Mouse (Mus musculus): Measurements from ENCODE around the gene Tspan9.

The Tspan9 gene

DNA sequence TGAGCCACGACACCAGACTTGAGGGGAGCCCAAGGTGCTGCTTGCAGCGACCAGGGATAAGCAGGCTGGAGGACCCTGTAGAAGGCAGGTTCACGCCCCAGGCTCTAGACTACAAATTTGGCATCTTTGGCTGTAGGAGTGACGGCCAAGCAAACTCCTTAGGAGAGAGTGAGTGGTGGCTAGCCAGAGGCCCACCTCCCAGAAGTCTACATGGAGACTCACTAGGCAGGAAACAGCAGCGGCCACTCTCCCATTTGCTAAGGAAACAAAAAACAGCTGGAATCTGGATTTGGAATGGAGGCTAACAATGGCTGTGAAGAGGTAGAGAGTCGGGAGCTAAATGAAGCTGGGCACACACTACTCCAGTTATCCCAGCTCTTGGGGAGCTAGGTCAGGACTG, 104.8 kb downstream of the Tspan9 start:
- DNase-seq (ENCODE audit: low spot score in 2 of 2) = no peak

DNA sequence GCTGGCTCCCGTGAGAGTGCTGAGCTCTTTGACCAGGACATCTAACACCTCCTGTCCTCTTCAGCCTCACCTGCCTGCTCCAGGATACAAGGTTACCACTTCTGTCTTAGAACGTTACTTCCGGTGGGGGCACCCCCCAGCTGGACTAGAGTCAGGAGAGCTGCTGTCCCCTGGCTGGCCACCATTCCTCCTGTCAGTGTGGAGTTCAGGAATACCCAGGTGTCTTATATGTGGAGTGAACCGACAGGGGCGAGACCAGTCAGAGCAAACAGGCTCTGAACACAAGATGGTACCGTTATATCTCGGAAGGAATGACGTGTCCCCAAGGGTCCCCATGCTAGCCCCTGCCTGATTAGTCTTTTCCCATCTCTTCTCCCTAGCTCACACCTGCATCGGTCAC, 106.8 kb downstream of the Tspan9 start:
- DNase-seq (ENCODE audit: low spot score in 2 of 2) = no peak

DNA sequence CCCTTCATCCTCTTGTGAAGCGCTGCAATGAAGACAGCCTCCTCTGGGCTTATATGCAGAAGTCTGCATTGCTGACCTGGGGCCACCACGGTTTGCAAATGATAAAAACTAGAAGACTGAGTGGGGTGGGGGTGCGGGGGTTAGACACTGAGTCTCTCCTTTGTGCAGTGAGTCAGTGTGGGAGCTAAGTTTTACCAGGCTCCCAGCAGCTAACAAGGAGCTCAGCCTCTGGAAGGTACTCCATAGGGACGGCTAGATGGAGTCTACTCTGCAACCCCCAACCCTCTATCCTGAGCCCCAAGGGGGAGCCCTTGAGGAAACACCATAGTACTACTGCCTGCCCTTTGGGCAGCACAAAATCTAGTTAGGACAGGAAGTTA, 107.5 kb downstream of the Tspan9 start:
- DNase-seq (ENCODE audit: low spot score in 2 of 2) = no peak

DNA sequence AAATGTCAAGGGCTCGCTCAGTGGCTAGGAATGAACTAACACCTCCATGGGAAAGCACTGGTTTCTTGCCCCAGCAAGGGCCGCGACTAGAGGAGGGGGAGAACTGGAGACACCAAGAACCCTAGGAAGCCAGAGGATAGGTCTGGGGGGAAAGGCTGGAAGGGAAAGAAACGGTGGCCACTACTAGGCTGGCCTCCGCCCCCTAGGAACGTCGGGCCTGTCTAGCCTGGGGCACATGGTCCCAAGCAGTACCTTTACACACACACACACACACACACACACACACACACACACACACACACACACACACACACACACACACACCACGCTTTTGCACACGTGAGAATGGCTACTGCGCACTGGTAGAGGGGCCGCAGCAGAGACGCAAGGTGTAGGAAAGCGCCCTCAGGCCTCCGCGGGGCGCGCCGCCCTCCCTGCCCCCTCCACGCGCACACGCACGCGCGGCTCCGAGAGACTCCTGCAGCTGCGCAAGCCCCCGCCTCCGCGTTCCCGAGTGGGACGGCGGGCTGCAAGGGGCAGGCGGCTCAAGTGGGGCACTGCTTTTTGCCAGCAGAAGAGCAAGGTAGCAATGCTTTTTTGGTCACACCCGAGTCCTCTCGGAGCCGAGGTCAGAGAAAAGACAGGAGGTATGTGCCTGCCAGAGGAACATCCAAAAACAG, 108.0 kb downstream of the Tspan9 start:
- peak in 1 of 2 experiments; percentile 25 for DNase-seq (ENCODE audit: low spot score in 2 of 2)

DNA sequence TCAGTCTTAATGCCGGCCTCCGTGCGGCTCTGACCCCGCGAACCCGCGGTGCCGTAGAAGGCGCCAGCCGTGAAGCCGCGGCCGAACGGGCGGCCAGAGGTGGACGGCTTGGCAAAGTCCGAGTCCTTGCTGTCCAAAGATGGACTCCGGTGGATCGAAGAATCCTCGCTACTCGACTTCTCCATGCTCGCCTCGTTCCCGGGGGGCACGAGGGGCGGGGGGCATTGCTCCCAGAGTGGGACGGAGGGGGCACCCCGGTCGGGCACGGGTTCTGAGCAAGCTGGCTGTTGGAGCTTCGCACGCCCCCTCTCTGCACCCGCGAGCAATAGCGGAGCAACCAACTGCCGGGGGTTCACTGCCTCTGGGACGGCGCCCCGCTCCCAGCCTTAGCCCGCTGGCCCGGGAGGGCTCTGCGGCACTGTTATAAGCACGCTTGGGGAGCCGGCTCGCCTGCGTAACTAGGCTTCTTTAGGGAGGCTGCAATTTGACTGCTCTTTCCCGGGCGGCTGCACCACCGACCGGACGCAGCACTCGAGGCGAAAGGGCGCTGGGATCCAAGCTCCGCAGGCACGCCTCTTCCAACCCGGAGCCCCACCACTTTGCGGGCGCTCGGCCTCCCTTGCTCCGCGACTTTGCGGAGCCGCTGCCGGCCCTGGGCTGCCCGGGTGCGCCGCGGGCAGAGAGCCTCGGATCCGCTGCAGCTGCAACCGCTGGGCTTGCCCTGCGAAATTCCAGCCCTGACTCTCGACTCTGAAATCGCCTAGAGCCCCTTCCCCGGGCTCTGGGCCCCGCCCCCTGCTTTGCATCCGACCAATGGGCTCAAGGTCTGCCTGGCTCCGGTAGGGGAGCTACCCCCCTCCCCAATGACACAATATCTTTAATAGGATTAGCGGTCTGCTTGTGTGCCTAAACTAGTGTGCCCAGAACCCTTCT, 108.8 kb downstream of the Tspan9 start:
- DNase-seq (ENCODE audit: low spot score in 2 of 2) = no peak

DNA sequence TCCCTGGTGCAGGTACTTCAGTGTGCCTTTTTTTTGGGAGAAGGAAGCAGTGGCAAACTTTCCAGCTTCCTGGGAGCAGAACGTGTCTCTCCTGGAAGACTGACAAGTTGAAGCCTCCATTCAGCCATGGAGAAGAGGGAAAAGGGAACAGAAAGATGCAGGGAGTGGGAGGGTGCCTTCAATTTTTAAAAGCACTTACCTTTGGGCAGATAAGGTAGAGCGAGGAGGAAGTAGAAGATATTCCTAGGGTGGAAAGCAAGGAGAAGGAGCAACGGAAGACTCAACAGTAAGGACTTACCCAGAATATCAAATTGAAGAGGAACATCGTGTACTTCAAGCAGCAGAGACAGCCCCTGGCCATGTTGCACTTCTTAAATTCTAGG, 109.5 kb downstream of the Tspan9 start:
- DNase-seq (ENCODE audit: low spot score in 2 of 2) = no peak

DNA sequence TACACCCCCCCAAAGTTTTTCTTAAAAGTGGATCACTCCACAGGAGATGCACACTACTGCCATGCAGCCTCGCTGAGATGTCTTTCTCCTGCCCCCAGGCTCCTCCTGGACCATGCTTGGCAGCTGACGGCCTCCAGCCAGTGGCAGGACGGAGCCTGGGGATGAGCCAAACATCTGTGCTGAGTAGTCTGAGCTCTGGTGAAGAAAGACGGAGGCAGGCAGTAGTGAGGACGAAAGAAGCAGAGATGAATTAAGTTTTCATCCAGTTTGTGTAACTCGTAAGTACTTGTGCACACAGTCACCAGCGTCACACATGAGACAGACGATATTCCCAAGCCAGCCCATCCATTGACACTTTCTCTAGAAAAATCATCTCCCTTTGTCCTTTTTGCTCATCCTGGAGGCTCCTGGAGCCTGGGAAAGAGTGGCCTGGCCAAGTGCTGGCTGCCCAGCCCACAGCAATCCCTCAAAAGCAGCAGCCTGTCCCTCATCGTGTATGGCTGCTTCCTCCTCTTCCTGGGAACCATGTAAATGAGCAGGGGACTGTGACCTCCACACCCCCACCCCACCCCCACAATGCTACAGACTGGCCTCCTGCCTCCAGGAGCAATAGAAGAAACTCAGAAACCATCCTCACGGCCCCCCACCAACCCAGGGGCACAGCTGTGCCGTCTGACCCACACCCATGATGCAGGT, 110.1 kb downstream of the Tspan9 start:
- DNase-seq (ENCODE audit: low spot score in 2 of 2) = no peak

DNA sequence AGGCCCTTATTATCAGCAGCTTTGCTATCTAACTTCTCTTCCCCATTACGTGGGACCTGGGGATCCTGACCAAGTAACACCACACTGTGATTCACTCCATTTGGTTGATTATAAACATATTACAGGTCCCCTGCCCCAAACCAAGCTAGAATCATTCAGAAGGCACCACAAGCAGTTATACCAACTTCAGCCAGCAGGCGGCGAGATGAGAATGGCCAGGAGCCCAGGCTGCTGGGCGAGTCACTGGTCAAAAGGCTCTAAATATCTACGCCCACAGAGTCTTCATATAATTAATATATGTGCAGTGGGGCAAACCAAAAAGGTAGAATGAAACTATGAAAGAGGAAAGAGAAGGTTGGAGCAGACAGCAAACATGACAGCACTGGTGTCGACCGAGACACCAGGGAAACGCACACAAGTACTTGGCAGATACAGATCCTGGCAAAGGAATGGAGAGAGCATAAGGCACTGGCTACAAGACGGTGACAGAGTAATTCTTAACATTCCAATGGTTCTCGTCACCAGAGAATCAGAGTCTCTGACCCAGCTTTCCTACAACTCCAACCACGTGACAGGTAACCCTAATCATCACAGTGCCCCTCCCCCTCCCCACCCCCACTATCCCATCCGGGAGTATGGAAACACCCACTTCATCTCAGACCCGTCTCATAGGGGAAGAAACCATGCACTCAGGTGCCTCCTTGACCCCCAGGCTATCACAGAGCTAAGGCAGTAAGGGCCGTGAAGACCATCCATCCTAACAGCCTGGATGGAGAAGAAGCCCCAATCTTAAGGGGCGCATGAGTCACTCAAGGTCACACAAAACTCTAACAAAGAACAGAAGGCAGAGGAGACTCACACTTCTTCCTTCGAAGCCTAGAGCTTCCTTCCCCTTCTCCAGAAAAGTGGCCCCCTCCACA, 110.9 kb downstream of the Tspan9 start:
- DNase-seq (ENCODE audit: low spot score in 2 of 2) = peak; percentile 53 to 80

DNA sequence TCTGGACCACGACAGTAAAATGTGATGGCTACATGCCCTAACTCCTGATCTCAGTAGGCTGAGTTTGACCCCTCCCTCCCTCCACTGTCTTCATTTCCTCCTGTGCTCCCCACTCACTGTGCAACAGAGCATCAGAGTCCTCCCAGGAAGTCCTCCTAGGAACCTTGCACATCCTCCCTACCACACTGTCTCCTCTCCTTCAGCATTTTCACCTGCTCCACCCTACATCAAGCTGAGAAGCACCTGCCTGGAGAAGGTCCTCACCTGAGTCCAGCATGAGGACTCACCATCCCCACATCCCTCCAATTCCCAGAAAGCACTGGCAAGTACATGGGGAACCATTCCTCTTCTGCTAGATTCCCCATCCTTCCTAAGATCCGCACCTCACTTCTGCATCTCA, 111.8 kb downstream of the Tspan9 start:
- no peak for DNase-seq (ENCODE audit: low spot score in 2 of 2)

DNA sequence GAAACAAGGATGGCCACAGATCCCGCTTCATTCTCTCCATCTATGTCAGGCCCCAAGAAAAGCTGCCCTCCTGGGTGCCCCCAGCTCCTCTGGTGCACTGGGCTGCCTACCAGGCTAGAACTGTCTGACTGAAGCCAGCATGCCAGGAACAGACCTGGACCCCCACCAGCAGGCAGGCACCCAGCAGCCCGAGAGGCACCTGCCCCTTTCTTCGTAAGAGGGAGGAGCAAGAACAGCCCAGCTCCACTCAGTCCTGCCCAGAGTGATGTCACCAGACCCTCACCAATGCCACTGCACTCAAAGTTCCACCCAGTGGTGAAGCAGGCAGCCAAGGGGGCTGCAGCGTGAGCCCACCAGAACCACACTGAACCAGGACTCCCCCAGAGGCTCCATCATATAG, 112.3 kb downstream of the Tspan9 start:
- DNase-seq (ENCODE audit: low spot score in 2 of 2) = no peak

DNA sequence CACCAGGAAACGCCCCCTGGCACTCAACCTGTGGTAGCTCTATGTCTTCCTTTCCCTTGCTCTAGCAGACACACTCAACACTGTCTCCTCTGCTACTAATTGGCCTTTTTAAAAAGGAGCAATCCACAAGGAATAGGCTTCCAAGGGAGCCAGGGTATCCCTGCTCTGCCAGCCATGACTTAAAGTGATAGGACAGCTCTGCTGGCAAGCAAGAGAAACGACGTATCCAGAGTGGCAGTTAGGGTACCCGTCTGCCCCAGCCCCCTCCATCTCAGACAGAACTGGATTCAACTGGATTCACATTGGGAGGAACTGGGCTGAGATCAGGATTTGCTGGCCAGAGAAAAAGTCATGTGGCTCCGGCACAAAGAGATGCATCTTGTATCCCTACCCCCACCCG, 112.9 kb downstream of the Tspan9 start:
- DNase-seq (ENCODE audit: low spot score in 2 of 2) = no peak

DNA sequence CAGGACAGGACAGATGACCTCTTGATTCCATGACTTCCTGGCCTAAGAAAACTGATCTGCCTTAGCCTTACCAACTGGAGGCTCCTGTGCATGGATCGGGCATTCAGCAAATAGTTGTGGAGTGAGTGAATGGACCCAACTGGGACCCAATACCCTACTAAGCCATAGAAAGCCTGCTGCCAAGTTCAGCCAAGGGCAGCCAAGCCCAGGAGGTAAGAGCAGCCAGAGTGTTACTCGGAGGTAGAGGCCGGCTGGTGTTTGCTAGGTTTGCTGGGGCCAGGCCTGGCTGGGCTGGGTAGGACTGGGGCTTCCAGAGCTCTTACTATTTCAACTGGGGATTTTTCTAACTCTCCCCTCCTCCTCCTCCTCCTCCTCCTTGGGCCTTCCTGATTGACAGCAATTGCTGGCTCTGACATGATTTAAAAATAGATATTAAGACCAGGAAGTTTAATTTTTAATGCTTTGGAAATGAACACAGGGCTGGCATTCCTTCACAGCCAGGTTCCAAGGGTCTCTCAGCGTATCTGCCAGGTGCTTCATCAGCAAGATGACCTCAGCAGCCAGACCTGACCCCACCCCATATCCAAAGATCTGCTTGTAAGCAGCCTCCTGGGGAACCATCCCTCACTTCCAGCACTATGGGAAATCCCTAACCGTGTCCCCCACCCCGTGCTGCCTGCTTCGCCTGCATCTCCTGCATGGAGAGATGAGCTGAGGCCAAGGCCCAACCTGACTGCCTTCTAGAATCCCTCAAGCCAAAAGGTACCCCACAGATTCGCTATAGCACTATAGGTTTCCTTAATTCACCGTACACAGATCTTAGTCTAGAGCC, 113.7 kb downstream of the Tspan9 start:
- DNase-seq (ENCODE audit: low spot score in 2 of 2) = no peak

DNA sequence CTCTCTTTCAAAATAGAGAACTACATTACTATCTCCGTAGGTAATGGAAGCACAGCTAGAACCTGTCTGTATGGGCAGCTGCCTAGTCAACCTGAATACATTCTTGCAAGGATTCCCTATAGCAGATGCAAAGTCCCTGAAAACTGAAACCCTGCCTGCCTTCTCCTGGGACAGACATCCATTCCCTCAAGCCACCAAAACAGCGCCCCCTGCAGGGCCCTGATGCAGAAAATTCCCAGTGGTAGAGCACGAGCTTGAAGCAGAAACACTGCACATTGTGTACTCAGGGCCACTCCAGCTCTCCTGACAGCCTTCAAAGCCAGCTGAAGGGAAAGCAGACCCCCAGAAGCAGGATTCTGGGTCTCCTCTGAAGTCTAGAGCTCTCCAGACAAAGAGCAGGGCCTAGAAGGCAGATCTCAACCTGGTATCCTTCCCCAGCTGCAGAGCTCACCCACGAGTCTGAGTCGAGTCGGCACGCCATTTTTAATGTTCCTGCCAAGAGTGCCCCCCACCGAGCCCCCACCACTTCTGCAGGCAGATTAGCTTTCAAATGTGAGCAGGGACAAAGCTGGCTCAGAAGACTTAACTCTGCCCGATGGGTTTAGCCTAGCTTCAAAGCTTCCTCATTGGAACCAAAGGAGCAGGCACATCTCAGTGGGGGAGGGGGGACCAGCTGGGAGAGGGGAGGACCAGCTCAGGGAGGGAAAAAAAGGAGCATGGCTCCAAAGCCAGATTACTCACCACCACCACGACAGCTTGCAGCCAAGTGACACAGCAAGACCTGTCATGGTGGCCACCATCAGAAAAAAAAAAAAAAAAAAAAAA, 115.1 kb downstream of the Tspan9 start:
- peak in 1 of 2 experiments; percentile 38 for DNase-seq (ENCODE audit: low spot score in 2 of 2)

DNA sequence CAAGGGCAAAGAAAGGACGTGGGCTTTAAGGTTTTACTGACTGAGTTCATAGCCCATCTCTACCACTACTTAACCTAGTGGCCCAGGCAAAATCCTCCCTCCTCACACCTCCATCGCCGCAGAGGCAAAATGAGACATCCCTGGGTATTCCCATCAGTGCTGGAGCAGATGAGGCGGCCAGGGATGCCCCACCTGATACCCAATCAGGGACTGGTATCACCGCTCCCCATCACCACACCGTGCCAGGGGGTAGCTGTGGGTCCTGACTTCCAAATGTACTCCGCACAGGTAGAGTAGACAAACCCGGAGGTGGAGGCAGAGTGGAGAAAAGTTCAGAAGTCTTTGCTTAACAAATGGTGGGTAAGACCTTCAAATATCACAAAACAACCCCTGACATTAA, 117.4 kb downstream of the Tspan9 start:
- no peak for DNase-seq (ENCODE audit: low spot score in 2 of 2)

DNA sequence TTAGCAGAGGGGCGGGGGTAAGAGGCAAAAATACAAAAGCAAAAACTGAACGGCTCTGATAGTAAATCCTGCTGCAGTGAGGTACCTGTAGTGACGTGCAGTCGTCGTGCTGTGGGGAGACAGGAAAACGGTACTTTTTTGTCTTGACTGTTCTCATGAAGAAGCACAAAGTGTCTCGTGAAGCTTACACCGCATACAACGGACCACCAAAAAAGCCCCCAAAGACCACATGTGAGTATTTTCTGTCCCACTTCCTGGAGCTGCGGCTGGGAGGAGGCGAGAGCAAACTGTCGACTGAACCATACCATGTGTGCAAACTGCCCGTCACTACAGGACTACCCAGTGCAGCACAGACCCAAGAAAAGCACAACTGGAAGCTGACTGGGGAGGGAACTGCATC, 117.8 kb downstream of the Tspan9 start:
- no peak for DNase-seq (ENCODE audit: low spot score in 2 of 2)

DNA sequence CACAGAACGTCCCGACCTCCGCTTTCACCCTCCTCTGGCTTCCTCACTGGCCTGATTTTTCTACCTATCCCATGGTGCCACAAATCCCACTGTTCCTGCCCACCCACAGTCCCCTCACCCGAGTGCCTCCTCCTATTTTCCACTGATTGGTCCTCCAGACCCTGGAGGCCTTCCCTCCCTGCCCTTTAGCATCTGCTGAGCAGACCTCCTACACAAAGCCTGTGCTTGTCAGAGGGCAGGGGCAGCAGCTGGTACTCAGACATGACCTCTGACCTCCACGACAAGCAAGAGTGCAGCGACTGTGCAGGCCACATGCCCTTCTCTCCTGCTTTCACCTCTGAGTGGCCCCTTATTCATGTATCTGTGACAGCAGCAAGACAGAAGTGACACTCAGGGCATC, 121.2 kb downstream of the Tspan9 start:
- DNase-seq (ENCODE audit: low spot score in 2 of 2) = no peak

DNA sequence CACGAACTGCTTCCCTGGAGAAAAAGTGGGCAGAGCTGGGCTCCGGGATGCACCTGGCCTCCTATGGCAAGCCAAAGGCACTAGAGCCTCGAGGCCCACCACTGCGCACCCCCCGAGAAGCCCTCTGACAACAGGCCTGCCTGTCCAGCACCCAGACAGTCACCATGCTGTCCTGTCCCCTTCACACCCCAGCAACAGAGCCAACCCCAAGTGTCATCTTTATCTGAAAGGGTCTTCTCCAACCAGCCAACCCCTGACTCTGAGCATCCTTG, 121.5 kb downstream of the Tspan9 start:
- DNase-seq (ENCODE audit: low spot score in 2 of 2) = no peak

DNA sequence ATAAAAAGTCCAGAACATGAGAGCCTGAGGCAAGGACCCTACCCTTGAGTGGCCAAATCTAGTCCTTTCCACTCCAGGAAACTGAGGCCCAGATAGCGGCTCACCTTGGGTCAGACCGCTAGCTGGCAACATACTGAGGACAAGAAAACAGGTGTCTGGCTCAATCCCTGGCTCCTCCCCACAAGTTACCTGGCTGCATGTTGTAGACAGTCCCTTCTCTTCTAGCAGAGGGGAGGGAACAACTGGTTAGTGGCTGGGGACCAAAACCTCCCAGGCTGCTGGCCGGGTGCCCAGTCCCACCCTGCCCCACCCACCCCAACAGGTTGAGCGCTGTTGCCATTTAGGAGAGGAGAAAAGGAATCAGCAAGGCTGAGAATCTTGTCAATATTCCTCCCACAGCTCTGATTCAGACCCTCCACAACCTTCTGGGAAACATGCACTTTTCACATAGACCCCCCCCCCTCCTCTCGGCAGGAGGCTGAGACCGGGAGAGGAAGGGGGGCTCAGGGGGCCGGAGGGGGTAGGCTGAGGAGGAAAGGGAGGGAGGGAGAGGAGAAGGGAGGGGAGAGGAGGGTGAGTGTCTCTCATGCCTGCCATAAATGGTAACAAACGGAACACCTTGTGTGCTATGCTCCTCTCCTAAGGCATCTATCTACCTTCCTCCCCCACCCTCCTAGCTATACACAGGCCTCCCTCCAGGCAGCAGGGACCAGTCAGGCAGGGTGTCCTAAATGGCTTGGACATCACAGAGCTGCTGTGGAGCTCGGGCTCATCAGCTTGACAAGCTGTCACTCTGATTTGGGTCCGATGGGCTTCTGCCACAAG, 122.1 kb downstream of the Tspan9 start:
- no peak for DNase-seq (ENCODE audit: low spot score in 2 of 2)

DNA sequence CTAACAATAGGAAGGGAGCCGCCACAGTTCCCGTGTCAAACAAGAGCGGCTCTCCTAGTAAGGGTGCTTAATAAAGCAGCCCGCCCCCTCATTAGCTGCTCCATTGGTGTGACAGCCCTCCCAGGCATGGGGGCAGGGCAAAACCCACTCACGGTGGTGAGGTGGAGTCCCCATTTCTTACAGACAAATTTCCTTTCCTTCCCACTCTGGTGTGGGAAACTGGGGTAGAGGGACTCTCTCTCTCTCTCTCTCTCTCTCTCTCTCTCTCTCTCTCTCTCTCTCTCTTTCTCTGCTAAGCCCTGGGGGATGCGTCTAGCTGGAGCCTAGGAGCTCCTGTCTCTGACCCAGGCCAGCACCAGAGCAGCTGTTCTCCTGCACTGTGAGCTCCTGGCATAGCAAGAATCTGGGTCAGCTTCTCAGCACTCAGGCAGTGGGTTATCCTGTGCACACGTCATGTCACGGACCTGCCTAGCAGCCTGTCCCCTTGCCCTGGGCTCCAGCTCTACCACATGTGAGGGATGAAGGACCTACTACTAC, 122.8 kb downstream of the Tspan9 start:
- no peak for DNase-seq (ENCODE audit: low spot score in 2 of 2)

All from spleen, postnatal 10 days (tissue).